Mouse (Mus musculus) heart, adult 2 months (tissue): Measurements from ENCODE around the gene Pnrc2. TPM values are rescaled to one million over a fixed set of nuclear protein-coding genes. Genes with fewer than 3 reads are reported as not detected.

Source experiments
- DNase-seq, 2 experiments: peaks; one replicate each; pipeline ENCODE4 v3.0.0; 2021
- H3K27ac ChIP-seq: fragments of 200-600 bp; 2 replicates; pipeline ENCODE4 v1.8.1; 2022
- H3K27me3 ChIP-seq: fragments of 200-500 bp; 2 replicates; pipeline ENCODE4 v1.6.1; 2012; ENCODE audit warnings: mild to moderate bottlenecking, low read length, inconsistent platforms, mixed read lengths; ENCODE audit not compliant: control insufficient read depth, insufficient read depth
- H3K36me3 ChIP-seq: fragments of 200-500 bp; 2 replicates; pipeline ENCODE4 v1.6.1; 2012; ENCODE audit warnings: low read length, inconsistent platforms; ENCODE audit not compliant: control insufficient read depth, insufficient read depth
- H3K4me1 ChIP-seq: fragments of 200-500 bp; 2 replicates; pipeline ENCODE4 v1.6.1; 2011; ENCODE audit warnings: low read length; ENCODE audit not compliant: control insufficient read depth, insufficient read depth
- H3K4me3 ChIP-seq: fragments of 200-600 bp; 2 replicates; pipeline ENCODE4 v1.8.1; 2022
- H3K79me2 ChIP-seq: fragments of 200-500 bp; replicated peaks from 2 replicates; pipeline ENCODE4 v1.6.1; 2012; ENCODE audit warnings: mild to moderate bottlenecking, inconsistent platforms, low read length, moderate library complexity, mixed read lengths; ENCODE audit not compliant: control insufficient read depth, insufficient read depth
- H3K9ac ChIP-seq: fragments of 200-500 bp; 2 replicates; pipeline ENCODE4 v1.6.1; 2012; ENCODE audit warnings: low read depth, mild to moderate bottlenecking, control low read depth, inconsistent platforms, low read length, mixed read lengths
- CTCF ChIP-seq: fragments of 200-600 bp; IDR thresholded peaks from 2 replicates; pipeline ENCODE4 v1.8.1; 2022; ENCODE audit warnings: antibody characterized with exemption, mild to moderate bottlenecking, moderate library complexity
- EP300 ChIP-seq: fragments of 200-500 bp; IDR thresholded peaks from 2 replicates; pipeline ENCODE4 v1.6.1; 2011; ENCODE audit warnings: low read depth, low read length, control low read depth; ENCODE audit not compliant: insufficient read depth
- POLR2A ChIP-seq: fragments of 200-500 bp; IDR thresholded peaks from 2 replicates; pipeline ENCODE4 v1.6.1; 2011; ENCODE audit warnings: mild to moderate bottlenecking, low read depth, low read length, control low read depth; ENCODE audit not compliant: insufficient read depth
- WGBS: fragments of 180-500 bp; shearing (Covaris S2); methylation state at CpG from one replicate; pipeline ENCODE4 v1.1.7; 2018; 5-methylcytosine and 5-hydroxymethylcytosine counted together
- intact Hi-C: fragments of 180-260 bp; cut with DNase I; formaldehyde crosslinking; loops from one replicate; pipeline ENCODE4 v1.15.1; 2025
- long read RNA-seq: library from polyadenylated mRNA; stranded (forward); transcript quantifications from one replicate; pipeline ENCODE4 v2.0.0, GENCODE M21; 2021
- polyA plus RNA-seq: library from polyadenylated mRNA; depleted of rRNA; stranded (reverse); fragments of >200 nt; gene quantifications from 2 replicates; pipeline ENCODE4 v1.2.3, GENCODE M21; 2012; rRNA removed
- total RNA-seq, 2 experiments: library from RNA; stranded (reverse); gene quantifications; 2 replicates each; pipeline ENCODE4 v1.2.3; 2021

The Pnrc2 gene
- total RNA-seq = 10 to 100 TPM; 58.8 to 81.2 TPM
- polyA plus RNA-seq = 14.9 and 35.4 TPM in 2 replicates
- long read RNA-seq, transcript Pnrc2-201 (3 exons, 1,919 nt) = major isoform, 38 of 45 reads
- long read RNA-seq, partial matches to known transcripts = 0 of 45 reads
- long read RNA-seq, other reads (novel, unspliced or antisense) = 4 of 45 reads

DNA sequence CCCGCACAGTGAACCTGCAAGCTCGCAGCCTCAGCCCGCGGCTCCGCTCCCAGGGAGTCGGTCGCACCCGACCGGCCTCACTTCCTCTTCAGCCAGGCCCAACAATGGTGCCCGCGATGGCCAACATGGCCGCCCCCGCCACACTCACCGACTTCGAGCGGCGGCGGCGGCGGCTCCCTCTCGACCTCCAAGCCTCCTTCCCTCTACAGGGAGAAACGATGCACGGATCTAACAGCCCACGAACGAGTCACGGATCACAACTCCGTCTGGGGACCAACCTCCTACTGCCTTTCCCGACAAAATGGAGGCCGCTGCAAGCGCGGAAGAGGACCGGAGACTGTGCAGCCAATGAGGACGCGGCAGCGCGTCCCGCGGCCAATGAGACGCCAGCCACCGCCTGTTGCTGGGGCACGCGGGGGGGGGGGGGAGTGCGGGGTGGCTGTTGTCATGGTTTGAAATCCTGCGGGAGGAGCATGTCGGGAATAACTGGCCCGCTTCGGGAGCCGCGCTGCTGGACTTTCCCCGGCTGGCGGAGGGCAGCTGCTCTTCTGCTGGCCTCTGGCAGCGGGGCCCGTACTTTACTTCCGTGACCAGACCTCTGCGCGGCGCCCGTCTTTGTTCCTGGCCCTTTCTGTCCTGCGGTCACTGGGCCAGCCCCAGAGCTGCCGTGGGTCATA is at the start of gene Pnrc2:
Pnrc2 (minus strand) TSS at position 325 of the 677 bp plus-strand sequence.
- peaks cover 24% of the 10 kb centered on the region for H3K4me1 ChIP-seq
- TF ChIP-seq EP300 = 0 out of 2 replicates have a peak, but pooled peaks have one; percentile 56
- TF ChIP-seq POLR2A = peak; percentile 95
- peak; percentile 23; the same call in 1 of the 2 replicates for TF ChIP-seq CTCF

DNA sequence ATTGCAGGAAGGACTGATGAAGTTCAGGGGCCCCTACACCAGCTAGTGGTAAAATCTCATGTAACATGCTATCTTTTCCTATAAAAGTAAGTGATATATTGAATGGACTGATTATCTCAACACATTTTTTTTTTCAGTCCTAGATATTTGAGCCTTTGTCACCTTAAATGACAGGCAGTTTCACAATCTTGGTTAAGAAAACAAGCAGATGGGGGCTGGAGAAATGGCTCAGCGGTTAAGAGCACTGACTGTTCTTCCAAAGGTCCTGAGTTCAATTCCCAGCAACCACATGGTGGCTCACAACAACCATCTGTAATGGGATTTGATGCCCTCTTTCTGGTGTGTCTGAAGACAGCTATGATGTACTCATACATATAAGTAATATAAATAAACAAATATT is 48.5 kb upstream of the Pnrc2 start:
- no peaks in the 10 kb centered on the region for H3K36me3 ChIP-seq
- H3K27ac ChIP-seq = peak overlapping the region; percentile 83
- no peak overlapping the region for H3K9ac ChIP-seq
- H3K27me3 ChIP-seq = no peaks in the 10 kb centered on the region
- 76% methylated on average over 1 of the region's 1 CpGs for WGBS
- H3K79me2 ChIP-seq = no peaks in the 10 kb centered on the region
- peak overlapping the region; percentile 84; the same call in 1 of the 2 replicates for H3K4me3 ChIP-seq
- no peak for DNase-seq
- H3K4me1 ChIP-seq = peaks cover 3% of the 10 kb centered on the region
- TF ChIP-seq POLR2A (no peak), CTCF (no peak), EP300 (no peak)
- intact Hi-C loops = loop anchor here (5.0 kb wide), 1 partner anchor 120 kb away; no protein-coding TSS in a partner anchor

More for the DNA sequence above, at the start of gene Pnrc2:
- peaks cover 47% of the 10 kb centered on the region for H3K36me3 ChIP-seq
- peak within 1 kb of the TSS; percentile 100 for H3K27ac ChIP-seq
- no peaks in the 10 kb centered on the region for H3K79me2 ChIP-seq
- H3K4me3 ChIP-seq = peak within 1 kb of the TSS; percentile 85
- peak within 1 kb of the TSS; percentile 98 for H3K9ac ChIP-seq
- no peaks in the 10 kb centered on the region for H3K27me3 ChIP-seq
- DNase-seq = peak; percentile 91 to 95
- intact Hi-C loops = loop anchor here (1.0 to 5.0 kb wide), 2 partner anchors 17 to 36 kb away; no protein-coding TSS in a partner anchor
- under 1% methylated on average over 59 of the region's 60 CpGs for WGBS

DNA sequence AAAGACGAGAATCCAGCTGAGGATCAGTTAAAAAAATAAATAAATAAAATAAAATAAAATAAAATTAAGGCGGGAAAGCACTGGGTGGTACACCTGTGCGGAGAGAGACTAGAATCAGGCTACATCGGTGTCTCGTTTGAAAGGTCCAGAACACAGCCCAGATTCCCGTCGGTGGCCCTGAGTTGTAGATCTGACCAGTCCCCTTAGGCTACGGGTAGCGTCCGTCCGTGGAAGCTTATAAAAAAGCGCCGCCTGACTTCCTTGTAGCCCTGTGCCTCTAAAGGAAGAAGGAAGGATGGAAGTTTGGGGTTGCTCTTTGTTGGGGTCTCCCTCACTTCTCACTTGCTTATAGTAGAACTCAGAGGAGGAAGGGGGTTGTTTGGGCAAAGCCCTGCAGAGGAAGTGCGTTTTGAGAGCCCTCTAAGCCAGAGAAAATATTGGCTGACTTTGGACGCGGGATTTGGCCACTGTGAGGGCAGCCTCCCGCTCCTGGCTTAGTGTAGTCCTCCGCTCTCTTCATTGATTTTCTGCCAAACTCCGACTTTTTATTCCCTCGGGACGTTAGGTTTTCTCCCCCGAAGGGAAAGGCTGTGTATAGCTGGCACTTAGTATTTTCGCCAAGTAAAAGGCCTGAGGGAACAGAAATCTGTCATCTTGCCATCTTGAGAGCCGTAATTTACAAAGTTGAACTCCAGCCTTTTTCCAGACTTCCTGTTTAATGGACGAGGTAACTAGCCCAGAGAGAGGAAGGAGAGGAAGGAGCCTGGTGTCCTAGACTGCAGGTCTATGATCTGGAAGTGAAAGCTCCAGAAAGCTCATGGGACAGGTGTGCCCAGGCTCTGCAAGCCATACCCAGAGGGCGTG is 47.8 kb upstream of the Pnrc2 start:
- peak overlapping the region; percentile 82 for H3K9ac ChIP-seq
- 7% methylated on average over 26 of the region's 26 CpGs for WGBS
- H3K4me1 ChIP-seq = peaks cover 3% of the 10 kb centered on the region
- no peaks in the 10 kb centered on the region for H3K36me3 ChIP-seq
- peak; percentile 52 for DNase-seq
- H3K4me3 ChIP-seq = peak overlapping the region; percentile 84
- H3K79me2 ChIP-seq = no peaks in the 10 kb centered on the region
- no peak for TF ChIP-seq CTCF
- intact Hi-C loops = loop anchor here (2.0 to 5.0 kb wide), 3 partner anchors 25 to 119 kb away; partner anchors contain the start of genes Gale and Hmgcl
- peak overlapping the region; percentile 83 for H3K27ac ChIP-seq
- H3K27me3 ChIP-seq = no peaks in the 10 kb centered on the region

DNA sequence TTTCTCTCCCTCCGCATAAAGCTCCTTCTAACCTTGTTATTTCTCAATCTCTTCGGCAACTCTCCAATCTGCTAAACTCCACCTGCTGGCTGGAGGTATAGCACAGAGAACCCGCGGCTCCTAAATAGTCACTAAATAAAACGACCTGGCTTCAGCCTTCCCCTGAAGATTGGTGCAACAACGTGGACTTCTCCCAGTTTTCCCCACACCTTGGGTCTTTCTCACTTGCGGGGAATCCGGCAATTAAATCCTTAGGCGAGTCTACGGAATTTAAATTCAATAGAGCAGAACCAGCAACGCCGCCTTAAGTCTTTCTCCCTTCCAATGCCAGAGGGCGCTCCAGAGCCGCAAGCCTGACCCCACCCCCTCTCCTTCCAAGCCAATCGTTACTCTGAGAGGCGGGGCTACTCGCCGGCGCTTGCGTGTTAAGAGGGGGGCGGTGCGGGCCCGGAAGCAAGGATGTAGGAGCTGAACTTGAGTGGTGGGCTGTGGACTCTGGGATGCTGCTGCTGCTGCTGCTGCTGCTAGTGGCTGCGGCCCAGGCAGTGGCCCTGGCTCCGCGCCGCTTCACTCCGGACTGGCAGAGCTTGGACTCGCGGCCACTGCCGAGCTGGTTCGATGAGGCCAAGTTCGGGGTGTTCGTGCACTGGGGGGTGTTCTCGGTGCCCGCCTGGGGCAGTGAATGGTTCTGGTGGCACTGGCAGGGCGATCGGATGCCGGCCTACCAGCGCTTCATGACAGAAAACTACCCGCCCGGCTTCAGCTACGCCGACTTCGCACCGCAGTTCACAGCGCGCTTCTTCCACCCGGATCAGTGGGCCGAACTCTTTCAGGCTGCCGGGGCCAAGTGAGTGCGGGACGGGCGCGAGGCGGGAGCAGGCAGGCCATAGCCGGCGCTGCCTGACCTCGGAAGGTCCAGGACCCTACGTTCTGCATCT is 46.9 kb upstream of the Pnrc2 start, which contains the start of gene Fuca1:
Fuca1 (plus strand) TSS at position 432 of the 938 bp plus-strand sequence.
- Histone ChIP-seq H3K27me3 (no peaks in the 10 kb centered on the region), H3K36me3 (no peaks in the 10 kb centered on the region), H3K4me1 (peaks cover 3% of the 10 kb centered on the region), H3K79me2 (no peaks in the 10 kb centered on the region), H3K9ac (peak within 1 kb of the TSS; percentile 82), H3K27ac (peak within 1 kb of the TSS; percentile 83), H3K4me3 (peak within 1 kb of the TSS; percentile 84)
- TF ChIP-seq CTCF (peak; percentile 92), EP300 (no peak), POLR2A (peak; percentile 74)
- whole genome bisulfite sequencing = under 1% methylated on average over 60 of the region's 60 CpGs
- DNase-seq = peak; percentile 95 to 96
- intact Hi-C loops = loop anchor here (1.0 to 5.0 kb wide), 4 partner anchors 26 to 118 kb away; partner anchors contain the start of genes Gale and Hmgcl

DNA sequence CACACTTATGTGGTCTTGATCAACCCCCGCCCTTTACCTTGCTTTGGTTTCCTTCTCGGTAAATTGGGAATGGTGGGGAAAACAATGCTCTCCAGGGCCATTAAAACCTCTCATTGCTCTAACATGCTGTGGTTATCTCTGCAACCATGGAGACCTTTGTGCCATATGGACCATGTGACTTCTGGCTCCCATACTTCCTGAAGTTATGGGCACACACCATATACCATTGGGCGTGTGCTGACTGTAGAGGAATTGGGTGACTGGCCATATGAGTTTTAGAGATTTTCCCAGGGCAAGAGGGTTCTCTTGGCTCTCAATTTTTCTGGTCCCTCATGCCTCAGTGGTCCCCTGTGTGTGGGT is 45.6 kb upstream of the Pnrc2 start:
- Histone ChIP-seq H3K9ac (no peak overlapping the region), H3K36me3 (no peaks in the 10 kb centered on the region), H3K27me3 (no peaks in the 10 kb centered on the region), H3K79me2 (no peaks in the 10 kb centered on the region), H3K4me1 (peaks cover 3% of the 10 kb centered on the region), H3K27ac (no peak overlapping the region), H3K4me3 (no peak overlapping the region)
- no peak for DNase-seq
- WGBS = 66% methylated on average over 3 of the region's 3 CpGs
- no peak for TF ChIP-seq POLR2A
- no peak for TF ChIP-seq EP300
- TF ChIP-seq CTCF = no peak
- intact Hi-C loops = no loop called here
